Mouse (Mus musculus) left cerebral cortex, adult 11 months (tissue): ENCODE results near the gene Serpinb6a.
"Not testable (repeated sequence)": the region's sequence is repeated elsewhere in the genome, so short reads cannot be mapped to it uniquely, and the experiment has no call there.

Experiments used
- DNase-seq: peaks from one replicate; pipeline ENCODE4 v3.0.0; 2022; ENCODE audit warnings: low spot score

Serpinb6a gene

GRCm38 (mm10) chr13:33966574-33966973 lies 36.0 kb downstream of the Serpinb6a start:
- no peak for DNase-seq

- no peak for DNase-seq
Measured at GRCm38 (mm10) chr13:33966025-33966412, 36.6 kb downstream of the Serpinb6a start.

- no peak for DNase-seq
Measured at GRCm38 (mm10) chr13:33965056-33966024, 37.3 kb downstream of the Serpinb6a start.

- peak; percentile 37 for DNase-seq
Measured at GRCm38 (mm10) chr13:33964206-33965046, 38.2 kb downstream of the Serpinb6a start, which contains the start of gene Nqo2. Gene Nqo2, plus strand, starts transcription at chr13:33964687.

GRCm38 (mm10) chr13:33959771-33960170 lies 42.8 kb downstream of the Serpinb6a start:
- DNase-seq, result no peak

GRCm38 (mm10) chr13:33956571-33957421 lies 45.8 kb downstream of the Serpinb6a start:
- DNase-seq, result peak; percentile 31

GRCm38 (mm10) chr13:33952947-33953346 lies 49.6 kb downstream of the Serpinb6a start:
- DNase-seq, result no peak

GRCm38 (mm10) chr13:33952075-33952449 lies 50.5 kb downstream of the Serpinb6a start:
- no peak for DNase-seq

GRCm38 (mm10) chr13:33951308-33952074 lies 51.1 kb downstream of the Serpinb6a start:
- DNase-seq, result no peak

GRCm38 (mm10) chr13:33942212-33942779 lies 60.3 kb downstream of the Serpinb6a start:
- no peak for DNase-seq

GRCm38 (mm10) chr13:33941288-33941808 lies 61.2 kb downstream of the Serpinb6a start:
- no peak for DNase-seq

- DNase-seq, result not testable (repeated sequence)
Measured at GRCm38 (mm10) chr13:33937587-33937986, 65.0 kb downstream of the Serpinb6a start.

- DNase-seq, result no peak
Measured at GRCm38 (mm10) chr13:33937151-33937550, 65.4 kb downstream of the Serpinb6a start.

GRCm38 (mm10) chr13:33935465-33936181 lies 67.0 kb downstream of the Serpinb6a start:
- DNase-seq, result peak; percentile 7

- no peak for DNase-seq
Measured at GRCm38 (mm10) chr13:33934743-33935142, 67.9 kb downstream of the Serpinb6a start.

- no peak for DNase-seq
Measured at GRCm38 (mm10) chr13:33930912-33931311, 71.7 kb downstream of the Serpinb6a start.

- no peak for DNase-seq
Measured at GRCm38 (mm10) chr13:33930281-33930680, 72.3 kb downstream of the Serpinb6a start.

GRCm38 (mm10) chr13:33921699-33922098 lies 80.9 kb downstream of the Serpinb6a start:
- DNase-seq, result no peak

GRCm38 (mm10) chr13:33921041-33921440 lies 81.6 kb downstream of the Serpinb6a start:
- DNase-seq, result no peak

GRCm38 (mm10) chr13:33906821-33907220 lies 95.8 kb downstream of the Serpinb6a start:
- no peak for DNase-seq
